Mouse (Mus musculus): ENCODE measurements around the gene Bud23.

- TF ChIP-seq POLR2A (IDR thresholded peaks at IDR 0.05; ENCODE audit: borderline replicate concordance, extremely low read depth, insufficient read depth, insufficient read length, poor library complexity, severe bottlenecking) = no peak
- no peak for TF ChIP-seq CTCF (IDR thresholded peaks at IDR 0.05; ENCODE audit: borderline replicate concordance, extremely low read depth, insufficient read depth, insufficient read length)
These were observed 22.5 kb downstream of the Bud23 start for GRCm38 (mm10) chr5:135042105-135042788.

Measured in brain, embryonic 14.5 days (tissue).